Mouse (Mus musculus): ENCODE results near the gene Cemip.

- TF ChIP-seq CTCF (IDR thresholded peaks at IDR 0.05; ENCODE audit: borderline replicate concordance, control insufficient read depth, extremely low read depth, insufficient read depth, low read length, poor library complexity): no peak
- TF ChIP-seq POLR2A (IDR thresholded peaks at IDR 0.05; ENCODE audit: control insufficient read depth, extremely low read depth, insufficient read depth, low read length, poor library complexity): no peak
Observed at GRCm38 (mm10) chr7:83883276-83884020, 202.9 kb downstream of the Cemip start.

All from thymus, adult 2 months (tissue).